ENCODE assay signal across 12 mouse cellular contexts in genomic region chr4:154409237-154409721, GRCm38 (mm10).
DNase-seq lines count a peak whose midpoint lies in the region; ATAC-seq lines count a peak whose summit lies in the region.
"Had no signal": no experiment of that assay in that cellular context is flagged by ENCODE, and none has a peak within 500 bp of the region (broad histone marks: within the 10 kb centered on the region; RNA-seq: fewer than 3 reads in every experiment).

No protein-coding gene starts in this region.

- no peaks in the 10 kb centered on the region for H3K9me3 ChIP-seq in heart, embryonic 10.5 days
- no peaks in the 10 kb centered on the region for H3K9me3 ChIP-seq in hindbrain, embryonic 13.5 days
- no peaks in the 10 kb centered on the region for H3K9me3 ChIP-seq in stomach, embryonic 15.5 days
- H3K9me3 ChIP-seq: liver, embryonic 15.5 days had no signal

- peaks cover 85% of the 10 kb centered on the region for H3K27me3 ChIP-seq in heart, embryonic 10.5 days (ENCODE audit: insufficient read depth, poor library complexity, severe bottlenecking)
- peaks cover 83% of the 10 kb centered on the region for H3K27me3 ChIP-seq in hindbrain, embryonic 13.5 days
- H3K27me3 ChIP-seq in stomach, embryonic 15.5 days (replicated peaks), result no peaks in the 10 kb centered on the region
- H3K27me3 ChIP-seq: liver, embryonic 15.5 days had no signal

- WGBS in heart, embryonic 10.5 days, result 42% methylated on average over 19 of the region's 19 CpGs
- WGBS in hindbrain, embryonic 13.5 days, result 42% methylated on average over 19 of the region's 19 CpGs
- 54% methylated on average over 19 of the region's 19 CpGs for WGBS in stomach, embryonic 15.5 days

- H3K4me1 ChIP-seq in heart, embryonic 10.5 days, result peaks cover 74% of the 10 kb centered on the region
- H3K4me1 ChIP-seq in hindbrain, embryonic 13.5 days (replicated peaks), result peaks cover 47% of the 10 kb centered on the region
- peaks cover 25% of the 10 kb centered on the region for H3K4me1 ChIP-seq in stomach, embryonic 15.5 days

- H3K36me3 ChIP-seq in heart, embryonic 10.5 days, result no peaks in the 10 kb centered on the region
- no peaks in the 10 kb centered on the region for H3K36me3 ChIP-seq in hindbrain, embryonic 13.5 days
- no peaks in the 10 kb centered on the region for H3K36me3 ChIP-seq in stomach, embryonic 15.5 days
- H3K36me3 ChIP-seq: liver, embryonic 15.5 days had no signal

- H3K4me3 ChIP-seq in heart, embryonic 10.5 days, result no peak overlapping the region
- H3K4me3 ChIP-seq in hindbrain, embryonic 13.5 days, result no peak overlapping the region
- no peak overlapping the region for H3K4me3 ChIP-seq in stomach, embryonic 15.5 days (replicated peaks)
- H3K4me3 ChIP-seq: liver, embryonic 15.5 days had no signal

- peak overlapping the region; percentile 86; the same call in 1 of the 2 replicates for H3K27ac ChIP-seq in heart, embryonic 10.5 days
- H3K27ac ChIP-seq in hindbrain, embryonic 13.5 days, result no peak overlapping the region
- H3K27ac ChIP-seq in stomach, embryonic 15.5 days, result peak overlapping the region; percentile 31; the same call in 1 of the 2 replicates
- H3K27ac ChIP-seq: liver, embryonic 15.5 days had no signal

- H3K4me2 ChIP-seq in hindbrain, embryonic 13.5 days, result no peak overlapping the region
- peak overlapping the region; percentile 9; the same call in 1 of the 2 replicates for H3K4me2 ChIP-seq in stomach, embryonic 15.5 days
- H3K4me2 ChIP-seq: liver, embryonic 15.5 days had no signal

- H3K9ac ChIP-seq in hindbrain, embryonic 13.5 days, result no peak overlapping the region
- H3K9ac ChIP-seq in stomach, embryonic 15.5 days, result no peak overlapping the region
- H3K9ac ChIP-seq: liver, embryonic 15.5 days had no signal

- DNase-seq in heart, embryonic 10.5 days (ENCODE audit: low spot score), result no peak
- no peak for DNase-seq in heart, adult 8-10 months (ENCODE audit: low spot score)
- DNase-seq in retina, postnatal 1 day, result peak; percentile 89
- DNase-seq in retina, embryonic 14.5 days (ENCODE audit: low spot score), result no peak
- no peak for DNase-seq in thymus, postnatal 25 days
- DNase-seq: gastrocnemius, postnatal 14 days; kidney, adult 2 months; layer of hippocampus, postnatal 36 days had no signal

- peak; percentile 23; the same call in 1 of the 2 replicates for ATAC-seq in hindbrain, embryonic 13.5 days (ENCODE audit: low FRiP score)
- peak; percentile 32; the same call in 1 of the 2 replicates for ATAC-seq in stomach, embryonic 15.5 days (ENCODE audit: insufficient read depth, low FRiP score, low read depth)
- ATAC-seq in activated CD4-positive, CD25-positive, alpha-beta regulatory T cell, adult 4 months, result no peak
